Comparison of ENCODE assay signal across 19 mouse cellular contexts in the genomic region with DNA sequence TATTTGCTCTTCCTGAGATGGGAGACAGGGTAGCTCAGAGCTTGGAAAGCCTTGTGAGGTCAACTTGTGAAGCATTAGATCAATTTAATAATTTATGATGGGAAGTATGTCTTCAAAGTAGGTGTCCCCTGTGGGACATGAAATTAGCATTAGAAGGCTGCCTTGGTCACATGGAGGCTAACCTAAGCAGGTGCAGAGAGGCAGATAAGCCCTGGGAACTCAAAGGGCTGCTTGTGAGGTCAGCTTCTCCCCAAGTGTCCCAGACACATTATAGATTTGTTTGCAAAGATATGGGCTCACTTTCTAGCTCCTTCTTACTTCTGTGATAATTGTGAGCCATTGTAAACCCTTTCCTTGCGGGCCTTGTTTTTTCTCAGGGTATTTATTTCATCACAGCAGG.
"Had no signal": no experiment of that assay in that cellular context is flagged by ENCODE, and none has a peak within 500 bp of the region (broad histone marks: within the 10 kb centered on the region; RNA-seq: fewer than 3 reads in every experiment).

No protein-coding gene starts in this region.

- H3K27ac ChIP-seq: kidney, embryonic 15.5 days; left cerebral cortex, adult 2 months; liver, embryonic 13.5 days; macrophage; midbrain, embryonic 12.5 days; neural tube, embryonic 13.5 days had no signal

- H3K9me3 ChIP-seq: kidney, embryonic 15.5 days; liver, embryonic 13.5 days; megakaryocyte, embryonic 14.5 days; midbrain, embryonic 12.5 days; neural tube, embryonic 13.5 days had no signal

- H3K36me3 ChIP-seq: kidney, embryonic 15.5 days; liver, embryonic 13.5 days; midbrain, embryonic 12.5 days; neural tube, embryonic 13.5 days had no signal

- H3K27me3 ChIP-seq: kidney, embryonic 15.5 days; liver, embryonic 13.5 days; megakaryocyte, embryonic 14.5 days; midbrain, embryonic 12.5 days; neural tube, embryonic 13.5 days had no signal

- H3K9ac ChIP-seq: kidney, embryonic 15.5 days; liver, embryonic 13.5 days; midbrain, embryonic 12.5 days; neural tube, embryonic 13.5 days had no signal

- H3K4me2 ChIP-seq: kidney, embryonic 15.5 days; liver, embryonic 13.5 days; midbrain, embryonic 12.5 days; neural tube, embryonic 13.5 days had no signal

- H3K4me3 ChIP-seq: kidney, embryonic 15.5 days; left cerebral cortex, adult 2 months; liver, embryonic 13.5 days; megakaryocyte, embryonic 14.5 days; midbrain, embryonic 12.5 days; myocyte; neural tube, embryonic 13.5 days had no signal

- DNase-seq: kidney, adult 2 months; kidney, postnatal 10 days; kidney, postnatal 36 days; layer of hippocampus, postnatal 36 days; liver, embryonic 13.5 days; lung, adult 2 months; lung, postnatal 14 days; right cerebral cortex, postnatal 25 days; spleen, adult 18-20 months; thymus, adult 18-20 months; thymus, postnatal 36 days had no signal

- ATAC-seq: intestine, postnatal 0 days had no signal

- H3K4me1 ChIP-seq: kidney, embryonic 15.5 days; liver, embryonic 13.5 days; megakaryocyte, embryonic 14.5 days; midbrain, embryonic 12.5 days had no signal
